In the genomic region with DNA sequence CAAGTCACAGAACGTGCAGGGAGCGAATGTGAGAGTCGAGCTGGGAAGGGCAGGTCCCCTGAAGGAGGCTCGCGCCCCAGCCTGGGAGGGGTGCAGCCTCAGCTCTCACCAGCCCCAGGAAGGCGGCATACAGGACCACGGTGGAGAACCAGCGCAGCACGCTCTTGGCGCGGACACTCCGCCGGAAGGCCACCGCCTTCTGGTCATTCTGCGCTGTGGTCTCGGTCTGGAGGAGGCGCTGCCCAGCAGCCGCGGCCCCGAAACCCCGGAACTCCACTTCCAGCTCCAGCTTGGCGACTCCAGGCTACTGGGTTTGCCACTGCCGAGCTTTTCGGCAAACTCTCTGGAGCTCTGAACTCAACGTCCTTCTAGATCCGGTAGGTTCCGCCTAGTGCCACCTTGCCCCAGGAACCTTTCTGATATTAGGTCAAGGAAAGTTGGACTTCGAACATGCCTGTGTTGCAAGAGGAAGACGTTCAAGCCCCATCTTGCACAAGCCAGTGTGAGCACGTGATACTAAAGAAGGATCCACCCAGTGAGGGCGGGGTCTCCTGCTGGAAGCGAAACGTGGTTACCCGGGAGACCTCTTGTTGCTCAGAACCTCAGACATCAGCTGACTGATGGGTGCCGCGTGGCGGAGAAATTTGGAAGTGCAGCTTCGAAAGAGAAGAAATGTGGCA, we compare ENCODE assay signal across 8 mouse cellular contexts. TPM values are rescaled to one million over a fixed set of nuclear protein-coding genes. Genes with fewer than 3 reads are reported as not detected.
DNase-seq lines count a peak whose midpoint lies in the region; ATAC-seq lines count a peak whose summit lies in the region.

Gene Mfsd4b3 (minus strand): TSS at position 393 of the 680 bp plus-strand sequence.

- peak within 1 kb of the TSS; percentile 83 for H3K27ac ChIP-seq in brown adipose tissue, adult 24 weeks (replicated peaks; ENCODE audit: low read depth, low read length)
- H3K27ac ChIP-seq in heart, embryonic 13.5 days (replicated peaks), result peak within 1 kb of the TSS; percentile 61
- peak within 1 kb of the TSS; percentile 69 for H3K27ac ChIP-seq in liver, embryonic 12.5 days
- peak within 1 kb of the TSS; percentile 71 for H3K27ac ChIP-seq in stomach, embryonic 15.5 days

- no peaks in the 10 kb centered on the region for H3K36me3 ChIP-seq in heart, embryonic 13.5 days
- H3K36me3 ChIP-seq in liver, embryonic 12.5 days, result no peaks in the 10 kb centered on the region
- no peaks in the 10 kb centered on the region for H3K36me3 ChIP-seq in stomach, embryonic 15.5 days

- peak; percentile 86 for ATAC-seq in heart, embryonic 13.5 days (ENCODE audit: extremely low read depth, insufficient number of reproducible peaks, low FRiP score, low TSS enrichment)
- peak; percentile 96 for ATAC-seq in liver, embryonic 12.5 days
- peak; percentile 99 for ATAC-seq in stomach, embryonic 15.5 days (ENCODE audit: insufficient read depth, low FRiP score, low read depth)

- H3K4me1 ChIP-seq in brown adipose tissue, adult 24 weeks (ENCODE audit: control insufficient read depth, insufficient read depth, insufficient read length, low read length), result no peaks in the 10 kb centered on the region
- H3K4me1 ChIP-seq in heart, embryonic 13.5 days, result peaks cover 15% of the 10 kb centered on the region
- peaks cover 19% of the 10 kb centered on the region for H3K4me1 ChIP-seq in liver, embryonic 12.5 days
- peaks cover 3% of the 10 kb centered on the region; the same call in 1 of the 2 replicates for H3K4me1 ChIP-seq in stomach, embryonic 15.5 days

- H3K9ac ChIP-seq in heart, embryonic 13.5 days, result peak within 1 kb of the TSS; percentile 78
- H3K9ac ChIP-seq in liver, embryonic 12.5 days, result peak within 1 kb of the TSS; percentile 69
- peak within 1 kb of the TSS; percentile 37; the same call in 1 of the 2 replicates for H3K9ac ChIP-seq in stomach, embryonic 15.5 days

- H3K4me3 ChIP-seq in brown adipose tissue, adult 24 weeks (ENCODE audit: insufficient read depth, low read depth, low read length), result peak within 1 kb of the TSS; percentile 78
- H3K4me3 ChIP-seq in heart, embryonic 13.5 days, result peak within 1 kb of the TSS; percentile 69
- peak within 1 kb of the TSS; percentile 61 for H3K4me3 ChIP-seq in liver, embryonic 12.5 days
- H3K4me3 ChIP-seq in stomach, embryonic 15.5 days (replicated peaks), result peak within 1 kb of the TSS; percentile 58

- WGBS in heart, embryonic 13.5 days, result under 1% methylated on average over 38 of the region's 38 CpGs
- WGBS in liver, embryonic 12.5 days (ENCODE audit: insufficient replicate concordance), result under 1% methylated on average over 38 of the region's 38 CpGs
- WGBS in stomach, embryonic 15.5 days, result under 1% methylated on average over 38 of the region's 38 CpGs

- DNase-seq in CD4-positive, CD25-positive, alpha-beta regulatory T cell, adult 2 months (ENCODE audit: low read depth, low spot score), result peak; percentile 97
- peak; percentile 94 for DNase-seq in fat pad, adult 2 months (ENCODE audit: extremely low read depth, low read depth, low spot score)
- peak; percentile 96 for DNase-seq in kidney, postnatal 10 days
- peak; percentile 92 to 93 for DNase-seq in natural killer cell, adult 2 months (ENCODE audit: low spot score in 2 of 2)

- no peaks in the 10 kb centered on the region for H3K9me3 ChIP-seq in heart, embryonic 13.5 days
- H3K9me3 ChIP-seq in liver, embryonic 12.5 days (replicated peaks), result no peaks in the 10 kb centered on the region
- no peaks in the 10 kb centered on the region for H3K9me3 ChIP-seq in stomach, embryonic 15.5 days

- no peaks in the 10 kb centered on the region for H3K27me3 ChIP-seq in heart, embryonic 13.5 days (replicated peaks)
- H3K27me3 ChIP-seq in liver, embryonic 12.5 days (replicated peaks), result no peaks in the 10 kb centered on the region; the same call in 1 of the 2 replicates
- H3K27me3 ChIP-seq in stomach, embryonic 15.5 days (replicated peaks), result no peaks in the 10 kb centered on the region

- peak within 1 kb of the TSS; percentile 99 for H3K4me2 ChIP-seq in heart, embryonic 13.5 days
- peak within 1 kb of the TSS; percentile 93 for H3K4me2 ChIP-seq in liver, embryonic 12.5 days
- peak within 1 kb of the TSS; percentile 96 for H3K4me2 ChIP-seq in stomach, embryonic 15.5 days

RNA-seq across cellular contexts. Expression of gene Mfsd4b3, which starts in this region (rescaled TPM):
- 2.3 and 3.1 TPM in 2 replicates for polyA plus RNA-seq in brown adipose tissue, adult 24 weeks (2012; ENCODE audit: insufficient read depth, insufficient read length, missing spikeins)
- polyA plus RNA-seq in heart, embryonic 13.5 days (2015; fragmentation: Nextera tagmentation; extraction: Ambion mirVana), result 0.64 and 0.74 TPM in 2 replicates
- 0.89 and 1.1 TPM in 2 replicates for polyA plus RNA-seq in liver, embryonic 12.5 days (2016; fragmentation: Nextera tagmentation; extraction: Ambion mirVana)
- 1.1 and 1.5 TPM in 2 replicates for polyA plus RNA-seq in stomach, embryonic 15.5 days (2015; fragmentation: Nextera tagmentation; extraction: Ambion mirVana)

Comparison
In these comparisons a context has a peak if more than half of its experiments do, and no peak if none do; other contexts are left out.
1. Peak in every context shown above with its lines: DNase-seq, ATAC-seq, H3K4me3 ChIP-seq and H3K27ac ChIP-seq.
2. Peak in ATAC-seq, H3K4me3 ChIP-seq, H3K27ac ChIP-seq, H3K9ac ChIP-seq and H3K4me2 ChIP-seq in heart, embryonic 13.5 days; RNA of the gene not detected or under 1 TPM.